Mouse (Mus musculus): ENCODE measurements around the gene Defb45.
A peak's percentile ranks its signal among the peaks of the same experiment; 100 is the strongest.

The Defb45 gene

GRCm38 (mm10) chr2:152599299-152599698 lies at the start of gene Defb45:
Gene Defb45 (minus strand): TSS chr2:152599399.
- DNase-seq (ENCODE audit: low spot score) = no peak

GRCm38 (mm10) chr2:152639406-152640113 lies 40.4 kb upstream of the Defb45 start:
- peak; percentile 21 for DNase-seq (ENCODE audit: low spot score)

GRCm38 (mm10) chr2:152638865-152639264 lies 39.7 kb upstream of the Defb45 start:
- DNase-seq (ENCODE audit: low spot score) = no peak

GRCm38 (mm10) chr2:152637381-152637780 lies 38.2 kb upstream of the Defb45 start:
- DNase-seq (ENCODE audit: low spot score) = no peak

GRCm38 (mm10) chr2:152637006-152637322 lies 37.8 kb upstream of the Defb45 start:
- DNase-seq (ENCODE audit: low spot score) = no peak

GRCm38 (mm10) chr2:152636246-152637005 lies 37.2 kb upstream of the Defb45 start:
- peak; percentile 81 for DNase-seq (ENCODE audit: low spot score)

- DNase-seq (ENCODE audit: low spot score) = no peak
Measured at GRCm38 (mm10) chr2:152634311-152634710, 35.1 kb upstream of the Defb45 start.

GRCm38 (mm10) chr2:152633334-152633733 lies 34.1 kb upstream of the Defb45 start:
- no peak for DNase-seq (ENCODE audit: low spot score)

- no peak for DNase-seq (ENCODE audit: low spot score)
Measured at GRCm38 (mm10) chr2:152629904-152630303, 30.7 kb upstream of the Defb45 start.

- no peak for DNase-seq (ENCODE audit: low spot score)
Measured at GRCm38 (mm10) chr2:152629239-152629638, 30.0 kb upstream of the Defb45 start.

GRCm38 (mm10) chr2:152628066-152628465 lies 28.9 kb upstream of the Defb45 start:
- no peak for DNase-seq (ENCODE audit: low spot score)

- peak; percentile 15 for DNase-seq (ENCODE audit: low spot score)
Measured at GRCm38 (mm10) chr2:152626774-152627591, 27.8 kb upstream of the Defb45 start, which contains the start of gene Rem1. Gene Rem1 (plus strand): TSS chr2:152626951.

GRCm38 (mm10) chr2:152625256-152625655 lies 26.1 kb upstream of the Defb45 start:
- DNase-seq (ENCODE audit: low spot score) = no peak

GRCm38 (mm10) chr2:152624566-152624965 lies 25.4 kb upstream of the Defb45 start:
- no peak for DNase-seq (ENCODE audit: low spot score)

- DNase-seq (ENCODE audit: low spot score) = no peak
Measured at GRCm38 (mm10) chr2:152622953-152623352, 23.8 kb upstream of the Defb45 start, which contains the start of gene Defb25. Gene Defb25 (minus strand): TSS chr2:152623053.

GRCm38 (mm10) chr2:152622151-152622550 lies 23.0 kb upstream of the Defb45 start:
- no peak for DNase-seq (ENCODE audit: low spot score)

GRCm38 (mm10) chr2:152620367-152621134 lies 21.4 kb upstream of the Defb45 start:
- DNase-seq (ENCODE audit: low spot score) = peak; percentile 28

- DNase-seq (ENCODE audit: low spot score) = no peak
Measured at GRCm38 (mm10) chr2:152617374-152617773, 18.2 kb upstream of the Defb45 start.

- DNase-seq (ENCODE audit: low spot score) = no peak
Measured at GRCm38 (mm10) chr2:152616470-152616869, 17.3 kb upstream of the Defb45 start.

GRCm38 (mm10) chr2:152615563-152615962 lies 16.4 kb upstream of the Defb45 start:
- DNase-seq (ENCODE audit: low spot score) = peak; percentile 67

GRCm38 (mm10) chr2:152612193-152612592 lies 13.0 kb upstream of the Defb45 start:
- no peak for DNase-seq (ENCODE audit: low spot score)

GRCm38 (mm10) chr2:152608719-152609118 lies 9.5 kb upstream of the Defb45 start:
- DNase-seq (ENCODE audit: low spot score) = no peak

Measured in lung, postnatal 25 days (tissue).